Mouse (Mus musculus): ENCODE measurements around the gene Lrrc58.

DNA sequence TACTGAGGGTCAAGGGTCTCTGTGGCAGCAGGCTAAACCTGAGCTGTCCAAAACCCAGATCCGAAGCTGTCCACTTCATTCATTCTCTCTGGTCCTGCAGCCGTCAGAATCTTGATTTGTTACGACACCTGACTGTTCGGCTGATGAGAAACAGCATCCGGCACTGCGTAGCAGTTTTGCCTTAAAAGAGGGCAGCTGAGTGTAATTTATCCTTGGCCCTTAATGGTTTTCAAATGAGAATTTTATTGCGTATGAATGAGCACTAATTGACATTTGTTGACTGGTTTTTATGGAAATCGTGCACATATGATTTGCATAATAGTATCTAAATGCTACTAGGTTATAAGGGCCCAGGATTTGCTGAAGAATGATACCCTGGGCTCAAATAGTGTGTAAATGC, 69.1 kb downstream of the Lrrc58 start:
- no peak for TF ChIP-seq CTCF (IDR thresholded peaks at IDR 0.05; ENCODE audit: low read depth)
- no peak for TF ChIP-seq EP300 (IDR thresholded peaks at IDR 0.05; ENCODE audit: low read depth)

Data from liver, embryonic 14.5 days (tissue).